Mouse (Mus musculus) G1E (cell line): ENCODE measurements at regions not wholly inside any gene's neighbourhood (a gene's known extent, or its start where the extent isn't known, plus 50 kb on each side); places are given as distances from the start of the nearest gene placed in this dataset.

Experiments
- ATAC-seq: 2 replicates; pipeline ENCODE4 v1.8.0; 2016; ENCODE audit warnings: mild to moderate bottlenecking; ENCODE audit not compliant: insufficient number of reproducible peaks, poor library complexity, low FRiP score, severe bottlenecking; ENCODE audit errors: extremely low read depth
- DNase-seq: peaks from one replicate; pipeline ENCODE4 v3.0.0; 2012; ENCODE audit warnings: low spot score
- H3K27me3 ChIP-seq: 2 replicates; pipeline ENCODE4 v1.6.1; 2012; ENCODE audit warnings: mild to moderate bottlenecking, low read length, inconsistent platforms; ENCODE audit not compliant: insufficient read depth
- H3K36me3 ChIP-seq: replicated peaks from 2 replicates; pipeline ENCODE3; 2012; ENCODE audit warnings: mild to moderate bottlenecking, inconsistent platforms
- H3K4me1 ChIP-seq: 2 replicates; pipeline ENCODE4 v1.6.1; 2012; ENCODE audit warnings: low read depth, low read length, inconsistent platforms, mixed read lengths; ENCODE audit not compliant: insufficient read depth
- H3K4me3 ChIP-seq: 2 replicates; pipeline ENCODE4 v1.5.1; 2012; ENCODE audit warnings: low read depth, mild to moderate bottlenecking, inconsistent platforms, low read length, moderate library complexity, mixed read lengths
- H3K9me3 ChIP-seq: replicated peaks from 2 replicates; pipeline ENCODE4 v1.6.1; 2012; ENCODE audit warnings: inconsistent platforms
- CTCF ChIP-seq: IDR thresholded peaks from 2 replicates; pipeline ENCODE4 v1.5.1; 2012; ENCODE audit warnings: low read depth, low read length, inconsistent platforms, mixed read lengths
- GATA1 ChIP-seq: IDR thresholded peaks from 2 replicates; pipeline ENCODE4 v1.6.1; 2012; ENCODE audit warnings: borderline replicate concordance, low read length, inconsistent platforms, mixed read lengths
- GATA2 ChIP-seq: IDR thresholded peaks from 2 replicates; pipeline ENCODE4 v1.6.1; 2012; ENCODE audit warnings: low read depth, low read length, inconsistent platforms, borderline replicate concordance
- POLR2AphosphoS5 ChIP-seq: IDR thresholded peaks from 2 replicates; pipeline ENCODE4 v1.6.1; 2012; ENCODE audit warnings: low read depth, low read length, inconsistent platforms; ENCODE audit not compliant: insufficient replicate concordance
- TAL1 ChIP-seq: conservative IDR thresholded peaks from 2 replicates; pipeline ENCODE4 v1.6.1; 2012; ENCODE audit warnings: low read depth, low read length, inconsistent platforms, mixed read lengths

DNA sequence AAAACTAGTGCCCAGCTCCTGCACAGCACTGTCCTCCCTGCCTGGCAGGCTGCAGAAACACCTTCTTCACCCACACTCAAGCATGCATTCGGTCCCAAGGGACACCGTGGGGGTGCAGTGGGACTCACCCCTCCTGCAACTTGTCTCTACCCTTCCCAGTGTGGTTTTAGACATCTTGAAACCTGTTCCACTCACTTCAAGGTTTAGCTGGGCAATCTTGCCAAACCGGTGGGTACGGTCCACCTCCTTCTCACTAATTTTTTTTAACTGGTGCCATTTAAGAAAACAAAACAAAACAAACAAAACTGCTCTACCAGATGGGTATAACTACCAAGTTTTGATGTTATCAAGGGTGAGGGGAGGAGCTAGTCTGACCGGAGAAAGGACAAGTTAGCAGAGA is 74.2 kb upstream of the Fzd10 start:
- no peaks in the 10 kb centered on the region for H3K36me3 ChIP-seq
- TF ChIP-seq GATA2 (no peak), TAL1 (no peak), GATA1 (no peak), CTCF (no peak)
- no peaks in the 10 kb centered on the region for H3K4me1 ChIP-seq
- no peak overlapping the region for H3K4me3 ChIP-seq
- ATAC-seq (no peak), DNase-seq (no peak)
- peaks cover 85% of the 10 kb centered on the region for H3K9me3 ChIP-seq
- no peaks in the 10 kb centered on the region for H3K27me3 ChIP-seq

DNA sequence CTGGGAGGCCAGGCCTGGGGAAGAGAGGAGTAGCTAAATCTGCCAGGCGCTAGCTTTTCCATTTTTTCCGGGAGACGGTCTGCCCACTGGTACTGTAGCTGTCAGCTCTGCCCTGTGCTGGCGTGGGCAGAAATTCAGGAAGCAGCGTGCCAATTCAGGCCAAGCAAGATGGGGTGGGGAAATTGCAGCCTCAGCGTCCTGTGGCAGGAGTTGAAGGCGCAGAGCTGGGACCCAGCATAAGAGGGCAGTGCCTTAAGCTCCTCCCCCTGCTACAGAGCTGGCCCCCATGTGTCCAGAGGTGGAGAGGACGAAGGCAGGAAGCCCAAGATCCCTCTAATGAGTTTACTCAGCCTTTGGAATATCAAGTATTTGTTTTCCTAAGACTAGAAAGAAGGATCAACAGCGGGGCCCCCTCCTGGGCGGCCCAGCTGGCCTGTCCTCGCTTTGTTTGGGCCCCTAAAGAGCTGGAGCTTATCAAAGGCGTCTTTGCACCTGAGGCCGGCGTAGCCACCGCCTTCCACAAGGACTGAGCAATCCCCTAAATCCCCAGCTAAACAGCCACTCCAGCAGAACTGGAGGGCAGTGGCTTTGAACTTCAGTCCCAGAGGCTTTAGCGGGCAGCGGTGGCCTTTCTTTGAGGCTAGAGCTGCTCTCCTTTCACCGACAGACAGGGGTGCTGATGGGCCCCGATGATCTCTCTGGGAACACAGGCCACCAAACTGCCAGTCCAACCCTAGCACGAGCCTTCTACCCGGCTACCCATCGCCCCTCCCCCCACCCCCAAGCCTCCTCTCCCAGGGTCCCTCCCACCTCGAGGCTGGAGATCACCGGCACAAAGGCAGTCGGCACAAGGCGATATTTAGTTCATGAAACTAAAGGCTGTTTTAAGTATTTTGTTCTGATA is 76.0 kb upstream of the Fzd10 start:
- Histone ChIP-seq H3K4me1 (no peaks in the 10 kb centered on the region), H3K4me3 (no peak overlapping the region; the same call in 1 of the 2 replicates), H3K36me3 (no peaks in the 10 kb centered on the region), H3K9me3 (peaks cover 87% of the 10 kb centered on the region), H3K27me3 (no peaks in the 10 kb centered on the region)
- no peak for TF ChIP-seq CTCF
- TF ChIP-seq GATA1, result no peak
- no peak for TF ChIP-seq GATA2
- no peak for TF ChIP-seq TAL1
- no peak for TF ChIP-seq POLR2AphosphoS5
- no peak for ATAC-seq
- DNase-seq, result no peak

DNA sequence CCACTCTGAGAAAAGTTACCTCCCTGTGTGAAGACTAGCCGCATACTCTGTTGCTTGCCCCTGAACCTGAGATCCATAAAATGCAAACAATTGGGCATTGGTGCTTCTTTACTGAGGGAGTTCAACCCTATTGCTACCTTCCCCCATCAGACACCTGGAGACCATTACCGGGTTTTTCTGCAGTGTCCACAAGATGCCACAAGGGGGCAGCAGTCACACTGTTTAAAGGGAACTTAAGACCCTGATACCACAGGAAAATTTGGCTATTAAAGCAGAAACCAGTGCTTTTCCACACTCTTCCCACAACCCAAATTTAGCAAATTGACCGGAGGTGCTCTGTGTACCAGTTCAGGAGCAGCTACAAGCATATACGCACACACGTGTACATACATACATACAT is 78.0 kb upstream of the Fzd10 start:
- Histone ChIP-seq H3K36me3 (no peaks in the 10 kb centered on the region), H3K4me1 (no peaks in the 10 kb centered on the region), H3K27me3 (no peaks in the 10 kb centered on the region), H3K9me3 (peaks cover 84% of the 10 kb centered on the region), H3K4me3 (no peak overlapping the region)
- no peak for DNase-seq
- TF ChIP-seq CTCF (no peak), POLR2AphosphoS5 (no peak), GATA1 (no peak), GATA2 (no peak), TAL1 (no peak)
- no peak for ATAC-seq

DNA sequence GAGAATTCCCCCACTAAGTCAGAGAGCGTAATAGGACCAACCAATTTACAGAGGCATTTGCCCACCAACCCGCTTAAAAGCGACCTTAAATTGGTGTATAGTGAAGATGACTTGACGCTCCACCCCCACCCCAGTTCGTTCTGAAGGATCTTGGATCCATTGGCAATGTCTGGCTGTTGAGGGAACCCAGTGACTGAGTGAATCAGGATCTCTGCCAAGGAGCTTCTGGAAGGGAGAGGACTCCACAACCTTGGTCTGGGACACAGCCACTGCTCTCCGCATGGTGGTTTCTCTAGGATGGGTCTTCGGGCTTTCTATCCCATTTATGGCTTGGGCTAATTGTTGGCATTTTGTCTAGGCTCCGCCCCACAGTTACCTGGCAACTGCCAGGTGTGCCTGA is 83.3 kb upstream of the Fzd10 start:
- no peak for ATAC-seq
- TF ChIP-seq CTCF, result no peak
- TF ChIP-seq TAL1, result no peak
- TF ChIP-seq GATA2, result no peak
- TF ChIP-seq GATA1, result no peak
- no peak for TF ChIP-seq POLR2AphosphoS5
- peaks cover 70% of the 10 kb centered on the region for H3K9me3 ChIP-seq

GRCm38 (mm10) chr5:128515343-128515742 is 82.5 kb upstream of the Tmem132d start:
- Histone ChIP-seq H3K4me3 (no peak overlapping the region), H3K36me3 (no peaks in the 10 kb centered on the region), H3K9me3 (peaks cover 63% of the 10 kb centered on the region), H3K4me1 (no peaks in the 10 kb centered on the region), H3K27me3 (no peaks in the 10 kb centered on the region)
- DNase-seq (no peak), ATAC-seq (no peak)
- TF ChIP-seq GATA2 (no peak), POLR2AphosphoS5 (no peak), TAL1 (no peak), CTCF (no peak; the same call in 1 of the 2 replicates)

More for the DNA sequence above, 83.3 kb upstream of the Fzd10 start:
- no peak overlapping the region for H3K4me3 ChIP-seq
- no peak for DNase-seq
- H3K27me3 ChIP-seq, result no peaks in the 10 kb centered on the region
- H3K36me3 ChIP-seq, result no peaks in the 10 kb centered on the region
- no peaks in the 10 kb centered on the region for H3K4me1 ChIP-seq

DNA sequence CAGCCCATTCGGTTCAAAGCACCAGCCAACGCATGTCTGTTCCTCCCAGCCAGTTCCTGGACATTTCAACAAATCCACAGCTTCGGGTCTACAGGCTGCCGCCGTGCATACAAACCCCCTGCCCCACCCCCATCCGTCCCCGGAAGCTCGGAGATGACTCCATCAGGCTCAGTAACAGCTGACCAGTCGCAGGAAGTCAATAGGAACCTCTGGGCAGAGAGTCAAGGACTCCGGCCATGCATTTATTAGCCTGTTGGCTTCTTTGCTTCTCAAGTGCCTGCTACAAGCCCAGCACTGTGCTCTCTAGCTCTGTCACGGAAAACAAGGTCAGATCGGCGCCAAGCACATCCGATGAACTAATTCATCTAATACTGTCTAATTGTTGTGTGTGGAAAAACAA is 80.4 kb upstream of the Tmem132d start:
- no peaks in the 10 kb centered on the region for H3K36me3 ChIP-seq
- no peaks in the 10 kb centered on the region for H3K27me3 ChIP-seq
- H3K9me3 ChIP-seq, result peaks cover 62% of the 10 kb centered on the region
- TF ChIP-seq POLR2AphosphoS5 (no peak), CTCF (no peak), GATA2 (no peak), GATA1 (no peak), TAL1 (no peak)
- H3K4me1 ChIP-seq, result no peaks in the 10 kb centered on the region
- no peak overlapping the region for H3K4me3 ChIP-seq
- no peak for ATAC-seq
- DNase-seq, result no peak
